Comparison of ENCODE assay signal across 23 mouse cellular contexts in the genomic region with DNA sequence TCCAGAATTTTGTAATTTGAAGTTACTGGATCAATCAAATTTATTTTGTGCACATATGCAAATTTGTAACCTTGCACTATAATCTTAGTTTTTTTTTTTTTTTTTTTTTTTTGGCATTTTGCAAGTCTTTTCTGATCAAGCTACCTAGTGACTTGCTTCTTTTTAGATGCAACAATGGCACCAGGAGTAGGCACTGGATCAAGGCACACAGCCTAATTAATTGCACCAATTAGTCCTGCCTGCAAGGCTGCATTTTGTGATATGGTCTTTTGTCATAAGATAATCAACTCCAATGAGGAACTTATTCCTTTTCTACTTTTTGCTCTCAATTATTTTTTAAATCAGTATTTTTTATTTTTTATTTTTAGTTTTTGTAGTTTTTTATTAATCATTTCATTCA.
"Had no signal": no experiment of that assay in that cellular context is flagged by ENCODE, and none has a peak within 500 bp of the region (broad histone marks: within the 10 kb centered on the region; RNA-seq: fewer than 3 reads in every experiment).

No protein-coding gene starts in this region.

- DNase-seq: kidney, postnatal 10 days; kidney, postnatal 36 days; liver; lung, adult 18-20 months; lung, postnatal 10 days; lung, postnatal 36 days; midbrain, embryonic 14.5 days; right cerebral cortex, postnatal 14 days; right cerebral cortex, postnatal 4 days; thymus, adult 2 months; thymus, postnatal 14 days; thymus, postnatal 4 days had no signal

- H3K9ac ChIP-seq: kidney, embryonic 15.5 days; limb, embryonic 13.5 days; liver, embryonic 12.5 days; liver, embryonic 15.5 days; lung, embryonic 15.5 days; neural tube, embryonic 12.5 days; neural tube, embryonic 15.5 days had no signal

- ATAC-seq: liver, embryonic 12.5 days had no signal

- H3K4me3 ChIP-seq: kidney, embryonic 15.5 days; limb, embryonic 10.5 days; limb, embryonic 13.5 days; liver, embryonic 12.5 days; liver, embryonic 15.5 days; lung, embryonic 15.5 days; megakaryocyte, embryonic 14.5 days; midbrain, embryonic 10.5 days; neural tube, embryonic 12.5 days; neural tube, embryonic 15.5 days had no signal

- H3K4me2 ChIP-seq: kidney, embryonic 15.5 days; limb, embryonic 13.5 days; liver, embryonic 12.5 days; liver, embryonic 15.5 days; lung, embryonic 15.5 days; neural tube, embryonic 12.5 days; neural tube, embryonic 15.5 days had no signal

- H3K27ac ChIP-seq: kidney, embryonic 15.5 days; limb, embryonic 10.5 days; limb, embryonic 13.5 days; liver, embryonic 12.5 days; liver, embryonic 15.5 days; lung, embryonic 15.5 days; midbrain, embryonic 10.5 days; neural tube, embryonic 12.5 days; neural tube, embryonic 15.5 days; stomach, postnatal 0 days had no signal

- H3K9me3 ChIP-seq: kidney, embryonic 15.5 days; limb, embryonic 10.5 days; limb, embryonic 13.5 days; liver, embryonic 12.5 days; liver, embryonic 15.5 days; lung, embryonic 15.5 days; megakaryocyte, embryonic 14.5 days; midbrain, embryonic 10.5 days; neural tube, embryonic 12.5 days; neural tube, embryonic 15.5 days had no signal

- H3K27me3 ChIP-seq: kidney, embryonic 15.5 days; limb, embryonic 13.5 days; liver, embryonic 12.5 days; liver, embryonic 15.5 days; lung, embryonic 15.5 days; megakaryocyte, embryonic 14.5 days; neural tube, embryonic 12.5 days; neural tube, embryonic 15.5 days had no signal

- H3K4me1 ChIP-seq: kidney, embryonic 15.5 days; limb, embryonic 10.5 days; limb, embryonic 13.5 days; liver, embryonic 12.5 days; liver, embryonic 15.5 days; lung, embryonic 15.5 days; megakaryocyte, embryonic 14.5 days; midbrain, embryonic 10.5 days; neural tube, embryonic 12.5 days; neural tube, embryonic 15.5 days had no signal

- H3K36me3 ChIP-seq: kidney, embryonic 15.5 days; limb, embryonic 10.5 days; limb, embryonic 13.5 days; liver, embryonic 12.5 days; liver, embryonic 15.5 days; lung, embryonic 15.5 days; midbrain, embryonic 10.5 days; neural tube, embryonic 12.5 days; neural tube, embryonic 15.5 days had no signal
